Mouse (Mus musculus) stomach, embryonic 14.5 days (tissue): ENCODE results near the gene Prss16. TPM values are rescaled to one million over a fixed set of nuclear protein-coding genes. Genes with fewer than 3 reads are reported as not detected.

Experiments
- ATAC-seq: fragments of 200-750 bp; cut with Nextera tagmentation; 2 replicates; pipeline ENCODE4 v1.8.0; 2017; ENCODE audit warnings: low read depth, moderate TSS enrichment; ENCODE audit not compliant: insufficient number of reproducible peaks, insufficient read depth, low FRiP score
- H3K27ac ChIP-seq: fragments of 300-500 bp; sonication (generic); 2 replicates; pipeline ENCODE4 v1.5.1; 2014; ENCODE audit warnings: mild to moderate bottlenecking, low read length, moderate library complexity, mixed read lengths
- H3K27me3 ChIP-seq: fragments of 300-500 bp; sonication (generic); 2 replicates; pipeline ENCODE4 v1.6.1; 2014; ENCODE audit warnings: low read length, control low read depth, mixed read lengths; ENCODE audit not compliant: control insufficient read depth, insufficient read depth
- H3K36me3 ChIP-seq: fragments of 300-500 bp; sonication (generic); 2 replicates; pipeline ENCODE4 v1.6.1; 2014; ENCODE audit warnings: mild to moderate bottlenecking, control low read depth, low read length, moderate library complexity, mixed read lengths; ENCODE audit not compliant: control insufficient read depth, insufficient read depth
- H3K4me1 ChIP-seq: fragments of 300-500 bp; sonication (generic); 2 replicates; pipeline ENCODE4 v1.6.1; 2014; ENCODE audit warnings: low read length, control low read depth, mixed read lengths; ENCODE audit not compliant: control insufficient read depth, insufficient read depth
- H3K4me2 ChIP-seq: fragments of 300-500 bp; sonication (generic); replicated peaks from 2 replicates; pipeline ENCODE4 v1.6.1; 2014; ENCODE audit warnings: low read depth, low read length, control low read depth
- H3K4me3 ChIP-seq: fragments of 300-500 bp; sonication (generic); 2 replicates; pipeline ENCODE4 v1.5.1; 2014; ENCODE audit warnings: low read depth, low read length, control low read depth
- H3K9ac ChIP-seq: fragments of 300-500 bp; sonication (generic); replicated peaks from 2 replicates; pipeline ENCODE4 v1.6.1; 2014; ENCODE audit warnings: low read depth, mild to moderate bottlenecking, control low read depth, low read length, moderate library complexity, mixed read lengths
- H3K9me3 ChIP-seq: fragments of 300-500 bp; sonication (generic); 2 replicates; pipeline ENCODE4 v1.6.1; 2016; ENCODE audit warnings: low read depth, low read length, control low read depth; ENCODE audit not compliant: control insufficient read depth
- WGBS: fragments of 180-500 bp; shearing (Covaris S2); extraction: QIAGEN DNeasy Blood & Tissue Kit; methylation state at CpG from one replicate; pipeline ENCODE4 v1.1.7; 2014; 5-methylcytosine and 5-hydroxymethylcytosine counted together
- polyA plus RNA-seq: library from polyadenylated mRNA; unstranded; fragments of >200 nt; fragmentation: Nextera tagmentation; extraction: Ambion mirVana; gene quantifications from 2 replicates; pipeline ENCODE4 v1.2.1, GENCODE M21; 2014

Prss16 gene
- polyA plus RNA-seq, 1 experiment from 2014 or later: 0.75 TPM

DNA sequence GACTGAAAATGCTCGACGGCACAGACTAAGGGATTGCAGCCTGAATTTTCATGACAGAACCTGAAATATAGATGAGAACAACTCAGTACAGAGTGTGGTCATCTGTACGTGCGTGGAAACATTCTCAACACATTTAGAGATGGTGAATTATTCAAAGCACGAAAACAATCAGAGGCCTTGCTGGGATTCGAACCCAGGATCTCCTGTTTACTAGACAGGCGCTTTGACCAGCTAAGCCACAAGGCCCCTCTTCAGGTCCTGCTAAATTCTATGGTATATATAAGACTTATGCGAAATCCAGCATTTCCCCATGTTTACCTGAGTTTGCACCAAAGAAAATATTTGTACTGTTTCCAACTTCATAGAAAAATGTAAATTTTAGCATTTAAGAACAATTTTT is 20.4 kb upstream of the Prss16 start:
- H3K27me3 ChIP-seq: no peaks in the 10 kb centered on the region
- H3K9ac ChIP-seq: no peak overlapping the region
- H3K36me3 ChIP-seq: no peaks in the 10 kb centered on the region
- no peak overlapping the region for H3K4me2 ChIP-seq
- H3K4me1 ChIP-seq: no peaks in the 10 kb centered on the region
- WGBS: 42% methylated on average over 8 of the region's 8 CpGs
- H3K4me3 ChIP-seq: no peak overlapping the region
- ATAC-seq: no peak
- no peaks in the 10 kb centered on the region for H3K9me3 ChIP-seq
- H3K27ac ChIP-seq: no peak overlapping the region

DNA sequence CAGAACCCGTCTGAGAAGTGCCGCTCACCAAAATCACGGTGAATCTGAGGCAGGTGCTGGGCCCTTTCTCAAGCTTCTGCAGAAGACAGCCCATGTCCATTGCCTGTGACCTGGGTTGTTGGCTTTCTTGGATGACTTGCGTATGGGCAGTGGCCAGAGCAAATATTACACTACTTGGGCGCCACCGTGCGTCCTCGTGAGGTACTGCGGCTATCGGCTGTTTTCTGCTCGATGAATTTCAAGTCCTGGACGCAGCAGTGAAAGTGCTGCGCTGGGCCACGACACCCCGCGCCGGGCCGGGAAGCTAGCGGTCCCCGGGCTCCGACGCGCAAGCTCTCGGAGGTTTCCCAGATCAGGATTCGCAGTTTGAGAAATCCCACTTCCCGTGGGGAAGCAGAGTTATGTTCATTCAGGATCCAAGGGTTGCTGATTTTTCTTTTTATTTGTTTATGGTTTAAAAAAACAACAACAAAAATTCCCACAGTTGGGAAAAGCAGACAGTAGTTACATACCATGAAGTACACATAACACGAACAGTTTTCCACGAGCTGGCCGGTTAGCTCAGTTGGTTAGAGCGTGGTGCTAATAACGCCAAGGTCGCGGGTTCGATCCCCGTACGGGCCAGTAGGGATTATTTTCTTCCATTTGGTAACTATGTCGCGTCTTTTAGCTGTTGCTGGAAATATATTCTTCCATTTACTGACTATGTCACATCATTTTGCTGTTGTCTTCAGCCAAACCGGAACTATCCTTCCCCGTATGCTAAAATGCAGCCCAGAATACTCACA is 19.3 kb upstream of the Prss16 start:
- peak; percentile 79 for ATAC-seq
- Histone ChIP-seq H3K9ac (no peak overlapping the region; the same call in 1 of the 2 replicates), H3K27me3 (no peaks in the 10 kb centered on the region), H3K4me2 (peak overlapping the region; percentile 36), H3K36me3 (no peaks in the 10 kb centered on the region), H3K27ac (no peak overlapping the region; the same call in 1 of the 2 replicates), H3K9me3 (no peaks in the 10 kb centered on the region), H3K4me3 (peak overlapping the region; percentile 32), H3K4me1 (no peaks in the 10 kb centered on the region)
- WGBS: 2% methylated on average over 40 of the region's 40 CpGs

DNA sequence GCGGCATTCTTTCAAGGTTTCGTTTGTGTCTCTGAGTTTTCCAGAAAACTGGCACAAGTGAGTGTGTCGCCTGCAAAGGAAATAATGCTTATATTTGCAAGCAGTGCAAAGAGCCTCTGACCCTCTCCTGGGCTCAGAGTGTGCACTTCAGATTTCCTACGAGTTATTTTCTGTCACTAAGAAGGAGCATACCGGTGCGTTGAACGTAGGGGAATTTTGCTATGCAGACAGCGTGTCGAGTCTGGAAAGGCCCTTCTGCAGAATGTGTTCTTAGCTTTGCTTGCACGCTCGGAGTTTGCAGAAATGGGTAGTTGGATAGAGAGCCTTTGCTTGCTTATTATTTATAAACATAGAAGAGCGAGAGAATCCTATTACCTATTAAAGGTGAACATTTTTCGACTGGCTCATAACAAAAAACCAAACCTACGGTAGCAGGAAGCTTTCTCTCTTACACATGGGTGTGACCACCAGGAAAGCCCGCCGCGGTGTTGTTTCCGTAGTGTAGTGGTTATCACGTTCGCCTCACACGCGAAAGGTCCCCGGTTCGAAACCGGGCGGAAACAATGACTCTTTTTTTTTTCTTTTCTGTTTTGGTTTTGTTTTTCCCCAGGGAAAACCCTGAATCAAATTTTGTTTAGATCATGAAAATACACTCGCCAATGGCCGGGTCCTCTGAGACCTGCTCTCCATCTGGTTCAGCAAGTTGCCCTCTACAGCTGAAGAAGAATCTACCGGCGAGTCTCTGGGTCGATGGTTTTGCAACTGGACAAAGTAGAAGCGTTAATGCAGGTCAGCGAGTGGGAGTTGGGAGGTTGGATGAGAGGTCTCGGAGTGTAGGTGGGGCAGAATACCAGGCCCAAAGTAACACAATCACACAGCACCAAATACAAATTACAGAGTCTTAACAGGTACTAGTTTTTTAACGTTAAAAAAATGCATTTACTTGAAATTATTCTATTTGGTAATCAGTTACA is 16.8 kb upstream of the Prss16 start:
- H3K27me3 ChIP-seq: no peaks in the 10 kb centered on the region
- peak overlapping the region; percentile 54 for H3K4me2 ChIP-seq
- WGBS: 1% methylated on average over 35 of the region's 35 CpGs
- H3K9me3 ChIP-seq: no peaks in the 10 kb centered on the region
- H3K4me1 ChIP-seq: no peaks in the 10 kb centered on the region
- H3K9ac ChIP-seq: 0 out of 2 replicates have a peak overlapping the region, but pooled peaks have one; percentile 26
- H3K36me3 ChIP-seq: no peaks in the 10 kb centered on the region
- no peak overlapping the region for H3K27ac ChIP-seq
- peak overlapping the region; percentile 44 for H3K4me3 ChIP-seq
- peak; percentile 46; the same call in 1 of the 2 replicates for ATAC-seq

DNA sequence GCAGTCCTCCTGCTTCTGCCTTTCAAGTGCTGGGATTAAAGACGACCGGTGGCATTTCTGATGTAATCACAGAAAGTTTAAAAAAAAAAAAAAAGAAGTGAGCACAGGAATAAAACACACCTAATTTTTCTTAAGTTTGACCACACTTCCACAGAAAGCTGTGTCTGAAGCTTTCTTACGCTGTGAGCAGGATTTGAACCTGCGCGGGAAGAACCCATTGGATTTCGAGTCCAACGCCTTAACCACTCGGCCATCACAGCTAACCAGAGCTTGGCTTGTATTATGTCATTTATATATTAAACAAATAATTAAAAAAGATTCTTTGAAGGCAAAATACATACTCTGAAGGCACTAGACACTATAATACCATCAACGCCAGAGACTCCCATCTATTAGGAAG is 12.7 kb upstream of the Prss16 start:
- ATAC-seq: peak; percentile 76; the same call in 1 of the 2 replicates
- Histone ChIP-seq H3K4me3 (peak overlapping the region; percentile 50), H3K9ac (0 out of 2 replicates have a peak overlapping the region, but pooled peaks have one; percentile 1), H3K4me1 (no peaks in the 10 kb centered on the region), H3K27me3 (no peaks in the 10 kb centered on the region), H3K9me3 (no peaks in the 10 kb centered on the region), H3K27ac (no peak overlapping the region), H3K36me3 (no peaks in the 10 kb centered on the region), H3K4me2 (peak overlapping the region; percentile 81)
- WGBS: under 1% methylated on average over 9 of the region's 9 CpGs

DNA sequence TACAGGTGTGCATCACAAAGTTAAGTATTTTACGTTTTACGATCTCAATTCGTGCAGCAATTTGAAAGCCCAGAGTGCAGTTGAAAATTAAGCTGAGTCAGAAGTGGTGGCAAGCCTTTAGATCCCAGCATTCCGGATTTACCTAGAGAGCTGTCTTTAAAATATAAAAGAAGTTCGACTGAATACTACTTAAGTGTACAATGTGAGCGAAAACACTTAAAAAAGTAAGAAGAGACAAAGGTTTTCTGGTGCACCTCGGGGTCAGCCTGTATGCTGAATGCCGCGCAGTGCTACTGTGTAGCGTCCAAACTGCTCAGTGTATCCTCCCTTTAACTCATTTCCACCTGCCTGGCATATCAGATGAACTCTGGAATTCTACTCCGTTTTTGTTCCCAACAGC is 12.0 kb upstream of the Prss16 start:
- H3K27ac ChIP-seq: no peak overlapping the region
- peak overlapping the region; percentile 81 for H3K4me2 ChIP-seq
- no peaks in the 10 kb centered on the region for H3K36me3 ChIP-seq
- no peaks in the 10 kb centered on the region for H3K9me3 ChIP-seq
- ATAC-seq: no peak
- no peaks in the 10 kb centered on the region for H3K4me1 ChIP-seq
- H3K4me3 ChIP-seq: peak overlapping the region; percentile 50
- WGBS: 1% methylated on average over 11 of the region's 11 CpGs
- H3K27me3 ChIP-seq: 0 out of 2 replicates have a peak, but pooled peaks cover under 1% of the 10 kb centered on the region
- 0 out of 2 replicates have a peak overlapping the region, but pooled peaks have one; percentile 1 for H3K9ac ChIP-seq

DNA sequence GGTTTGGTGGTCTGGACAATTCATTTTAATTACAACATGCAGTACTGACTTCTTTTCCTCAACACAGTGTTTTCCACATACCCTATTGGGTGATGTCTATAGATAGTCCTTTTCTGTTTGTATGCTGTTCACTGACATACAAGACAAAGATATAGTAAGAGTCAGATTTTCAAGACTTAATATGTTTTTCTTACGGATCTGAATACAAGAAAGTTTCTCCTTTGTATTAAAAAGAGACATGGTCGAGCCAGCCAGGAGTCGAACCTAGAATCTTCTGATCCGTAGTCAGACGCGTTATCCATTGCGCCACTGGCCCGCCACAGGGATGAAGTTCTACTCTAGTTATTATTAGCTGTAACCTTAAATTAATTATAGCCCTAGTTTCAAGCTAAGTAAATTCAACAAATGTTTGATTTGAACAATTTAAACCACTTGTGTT is 11.4 kb upstream of the Prss16 start:
- WGBS: under 1% methylated on average over 8 of the region's 8 CpGs
- H3K27me3 ChIP-seq: 0 out of 2 replicates have a peak, but pooled peaks cover 3% of the 10 kb centered on the region
- peak overlapping the region; percentile 30; the same call in 1 of the 2 replicates for H3K9ac ChIP-seq
- no peaks in the 10 kb centered on the region for H3K36me3 ChIP-seq
- no peaks in the 10 kb centered on the region for H3K4me1 ChIP-seq
- H3K4me2 ChIP-seq: peak overlapping the region; percentile 81
- peak; percentile 77 for ATAC-seq
- no peaks in the 10 kb centered on the region for H3K9me3 ChIP-seq
- no peak overlapping the region for H3K27ac ChIP-seq
- H3K4me3 ChIP-seq: peak overlapping the region; percentile 50

DNA sequence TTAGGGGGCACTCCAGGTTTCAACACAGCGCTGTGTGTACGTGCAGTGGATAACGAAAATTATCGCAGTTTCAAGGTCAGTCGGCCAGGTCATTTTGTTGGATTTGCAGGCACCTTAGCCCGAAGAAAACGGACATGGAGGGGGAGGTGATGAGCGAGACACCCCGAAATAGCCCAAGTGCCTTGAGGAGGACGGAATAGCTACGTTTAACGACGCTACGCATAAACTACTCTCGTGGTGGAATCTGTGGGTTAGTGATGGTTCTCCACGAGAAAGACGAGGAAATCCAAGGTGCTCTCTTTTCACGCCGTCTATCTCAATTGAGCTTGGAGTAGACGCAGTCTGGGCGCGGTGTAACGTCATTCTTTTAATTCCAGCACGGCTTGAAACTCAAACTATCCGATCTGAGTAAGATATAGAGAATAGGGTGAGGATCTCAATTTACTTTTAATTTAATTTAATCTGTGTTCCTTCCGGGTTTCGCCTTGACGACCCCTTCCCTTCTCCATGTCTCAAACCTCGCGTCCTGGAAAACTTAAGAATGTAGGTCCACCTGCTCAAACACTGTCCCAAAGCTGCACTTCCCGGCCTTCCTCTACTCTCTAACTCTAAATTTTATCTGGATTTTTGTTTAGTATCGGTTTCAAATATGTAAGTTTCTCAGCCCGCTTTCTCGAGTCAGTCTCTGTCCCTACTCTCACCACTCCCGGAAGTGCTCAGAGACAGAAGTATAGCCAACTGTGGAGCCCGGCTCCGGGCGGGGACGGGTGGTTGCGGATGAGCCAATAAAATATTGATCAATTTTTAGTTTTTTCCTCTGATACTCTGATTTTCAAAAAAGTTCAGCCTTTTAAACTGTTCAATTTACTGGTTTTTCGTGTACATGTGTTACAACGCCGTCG is 10.6 kb upstream of the Prss16 start:
- 1% methylated on average over 44 of the region's 44 CpGs for WGBS
- ATAC-seq: no peak
- Histone ChIP-seq H3K27ac (no peak overlapping the region), H3K9ac (peak overlapping the region; percentile 30), H3K27me3 (0 out of 2 replicates have a peak, but pooled peaks cover 6% of the 10 kb centered on the region), H3K36me3 (no peaks in the 10 kb centered on the region), H3K4me1 (no peaks in the 10 kb centered on the region), H3K9me3 (no peaks in the 10 kb centered on the region; the same call in 1 of the 2 replicates), H3K4me2 (peak overlapping the region; percentile 81), H3K4me3 (peak overlapping the region; percentile 50)
